Mouse (Mus musculus): ENCODE data around the gene Myo16. TPM values are rescaled to one million over a fixed set of nuclear protein-coding genes. Genes with fewer than 3 reads are reported as not detected.

The Myo16 gene
- polyA plus RNA-seq, 1 experiment from 2014 or later: 0.11 TPM

- no peak overlapping the region for H3K9ac ChIP-seq (ENCODE audit: low read depth, low read length)
- H3K4me1 ChIP-seq (ENCODE audit: control insufficient read depth, insufficient read depth, low read length): no peaks in the 10 kb centered on the region
- no peaks in the 10 kb centered on the region for H3K36me3 ChIP-seq (ENCODE audit: control insufficient read depth, insufficient read depth, low read length)
- H3K9me3 ChIP-seq (ENCODE audit: control insufficient read depth, low read length): no peaks in the 10 kb centered on the region
- H3K27ac ChIP-seq (ENCODE audit: low read length): no peak overlapping the region
- H3K4me2 ChIP-seq (ENCODE audit: low read depth, low read length): no peak overlapping the region
- 58% methylated on average over 3 of the region's 3 CpGs for WGBS
- no peak overlapping the region for H3K4me3 ChIP-seq (ENCODE audit: low read length)
- no peaks in the 10 kb centered on the region for H3K27me3 ChIP-seq (replicated peaks; ENCODE audit: control insufficient read depth, insufficient read depth, low read length)
- no peak for ATAC-seq
Measured at GRCm38 (mm10) chr8:10243344-10243743, 89.6 kb downstream of the Myo16 start.

DNA sequence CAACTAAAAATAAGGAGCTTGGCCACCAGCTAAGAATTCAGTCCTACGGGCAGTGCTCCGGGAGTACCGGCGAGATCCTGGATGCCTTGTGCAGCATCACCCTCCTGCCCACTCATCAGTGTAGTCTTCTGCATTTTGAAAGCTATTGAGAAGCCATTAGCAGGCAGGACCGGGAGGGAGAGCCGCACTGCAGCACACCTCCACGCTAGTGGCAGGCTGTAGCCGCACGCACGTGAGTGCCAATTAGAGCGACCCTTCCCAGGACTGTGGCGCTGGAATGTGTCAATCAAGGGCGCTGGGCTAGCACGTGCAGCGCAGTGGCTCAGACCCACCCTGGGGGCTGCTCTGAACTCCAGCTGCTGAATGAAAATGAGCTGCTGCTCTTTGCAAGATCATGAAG lies 95.4 kb downstream of the Myo16 start:
- Histone ChIP-seq H3K27ac (ENCODE audit: low read length) (no peak overlapping the region), H3K4me3 (ENCODE audit: low read length) (no peak overlapping the region), H3K9ac (ENCODE audit: low read depth, low read length) (no peak overlapping the region), H3K4me1 (ENCODE audit: control insufficient read depth, insufficient read depth, low read length) (no peaks in the 10 kb centered on the region), H3K36me3 (ENCODE audit: control insufficient read depth, insufficient read depth, low read length) (no peaks in the 10 kb centered on the region), H3K4me2 (ENCODE audit: low read depth, low read length) (no peak overlapping the region), H3K9me3 (ENCODE audit: control insufficient read depth, low read length) (no peaks in the 10 kb centered on the region), H3K27me3 (replicated peaks; ENCODE audit: control insufficient read depth, insufficient read depth, low read length) (no peaks in the 10 kb centered on the region)
- 7% methylated on average over 15 of the region's 15 CpGs for WGBS
- ATAC-seq: no peak

- Histone ChIP-seq H3K4me3 (ENCODE audit: low read length) (no peak overlapping the region), H3K36me3 (ENCODE audit: control insufficient read depth, insufficient read depth, low read length) (no peaks in the 10 kb centered on the region), H3K27ac (ENCODE audit: low read length) (no peak overlapping the region), H3K4me1 (ENCODE audit: control insufficient read depth, insufficient read depth, low read length) (no peaks in the 10 kb centered on the region), H3K4me2 (ENCODE audit: low read depth, low read length) (no peak overlapping the region), H3K9me3 (ENCODE audit: control insufficient read depth, low read length) (no peaks in the 10 kb centered on the region), H3K9ac (ENCODE audit: low read depth, low read length) (no peak overlapping the region), H3K27me3 (replicated peaks; ENCODE audit: control insufficient read depth, insufficient read depth, low read length) (no peaks in the 10 kb centered on the region)
- WGBS: 66% methylated on average over 2 of the region's 2 CpGs
- ATAC-seq: no peak
Measured at GRCm38 (mm10) chr8:10255741-10256140, 102.0 kb downstream of the Myo16 start.

- no peak overlapping the region for H3K4me2 ChIP-seq (ENCODE audit: low read depth, low read length)
- H3K27ac ChIP-seq (ENCODE audit: low read length): no peak overlapping the region
- H3K4me1 ChIP-seq (ENCODE audit: control insufficient read depth, insufficient read depth, low read length): no peaks in the 10 kb centered on the region
- no peak overlapping the region for H3K4me3 ChIP-seq (ENCODE audit: low read length)
- no peak overlapping the region for H3K9ac ChIP-seq (ENCODE audit: low read depth, low read length)
- peak; percentile 73 for ATAC-seq
- H3K27me3 ChIP-seq (replicated peaks; ENCODE audit: control insufficient read depth, insufficient read depth, low read length): no peaks in the 10 kb centered on the region
- no peaks in the 10 kb centered on the region for H3K36me3 ChIP-seq (ENCODE audit: control insufficient read depth, insufficient read depth, low read length)
- 72% methylated on average over 3 of the region's 3 CpGs for WGBS
- no peaks in the 10 kb centered on the region for H3K9me3 ChIP-seq (ENCODE audit: control insufficient read depth, low read length)
Measured at GRCm38 (mm10) chr8:10256563-10256962, 102.9 kb downstream of the Myo16 start.

DNA sequence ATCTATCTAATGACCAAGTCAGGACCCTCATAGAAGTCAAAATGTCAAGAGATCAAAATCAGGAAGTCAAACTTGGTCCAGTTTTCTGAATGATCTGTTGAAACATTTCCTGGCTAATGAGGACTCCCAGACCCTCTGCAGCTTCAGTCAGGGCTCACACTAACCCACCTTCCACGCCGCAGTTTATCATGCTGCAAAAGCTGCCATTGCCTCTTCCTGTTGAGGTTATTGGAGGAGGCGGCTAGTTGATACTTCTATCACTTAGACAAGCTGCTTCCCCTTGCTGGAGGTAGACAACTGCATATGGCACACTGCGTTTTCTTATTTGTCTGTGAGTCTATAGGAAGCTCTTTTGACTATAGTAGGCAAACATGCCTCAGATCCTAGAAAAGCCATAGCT lies 116.4 kb downstream of the Myo16 start:
- H3K36me3 ChIP-seq (ENCODE audit: control insufficient read depth, insufficient read depth, low read length): no peaks in the 10 kb centered on the region
- H3K9me3 ChIP-seq (ENCODE audit: control insufficient read depth, low read length): no peaks in the 10 kb centered on the region
- no peak overlapping the region for H3K27ac ChIP-seq (ENCODE audit: low read length)
- H3K9ac ChIP-seq (ENCODE audit: low read depth, low read length): no peak overlapping the region
- H3K4me2 ChIP-seq (ENCODE audit: low read depth, low read length): no peak overlapping the region
- no peaks in the 10 kb centered on the region for H3K27me3 ChIP-seq (replicated peaks; ENCODE audit: control insufficient read depth, insufficient read depth, low read length)
- no peak for ATAC-seq
- 85% methylated on average over 4 of the region's 4 CpGs for WGBS
- no peak overlapping the region for H3K4me3 ChIP-seq (ENCODE audit: low read length)
- no peaks in the 10 kb centered on the region for H3K4me1 ChIP-seq (ENCODE audit: control insufficient read depth, insufficient read depth, low read length)

- ATAC-seq: no peak
Measured at GRCm38 (mm10) chr8:10292600-10292999, 138.9 kb downstream of the Myo16 start.

DNA sequence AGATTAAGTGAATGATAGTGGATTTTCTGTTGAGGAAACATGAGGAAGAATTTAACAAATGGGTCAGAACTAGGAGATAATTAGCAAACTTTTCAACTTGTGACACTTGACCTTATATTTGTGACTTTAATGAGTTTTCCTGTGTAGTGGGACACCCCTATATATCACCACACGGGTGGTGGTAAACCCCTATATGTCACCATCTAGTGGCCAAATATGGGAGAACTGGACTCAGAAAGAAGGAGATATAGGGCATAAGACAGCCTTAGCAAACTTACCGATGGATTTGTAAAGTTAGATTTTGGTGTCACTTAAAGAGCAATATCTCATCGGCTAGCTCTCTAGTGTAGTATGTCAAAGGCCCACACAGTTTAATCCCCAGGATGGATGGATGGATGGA lies 147.1 kb downstream of the Myo16 start:
- H3K36me3 ChIP-seq (ENCODE audit: control insufficient read depth, insufficient read depth, low read length): no peaks in the 10 kb centered on the region
- ATAC-seq: no peak
- no peak overlapping the region for H3K27ac ChIP-seq (ENCODE audit: low read length)
- H3K4me2 ChIP-seq (ENCODE audit: low read depth, low read length): no peak overlapping the region
- no peaks in the 10 kb centered on the region for H3K9me3 ChIP-seq (ENCODE audit: control insufficient read depth, low read length)
- H3K4me3 ChIP-seq (ENCODE audit: low read length): no peak overlapping the region
- H3K27me3 ChIP-seq (replicated peaks; ENCODE audit: control insufficient read depth, insufficient read depth, low read length): no peaks in the 10 kb centered on the region
- no peaks in the 10 kb centered on the region for H3K4me1 ChIP-seq (ENCODE audit: control insufficient read depth, insufficient read depth, low read length)
- 48% methylated on average over 3 of the region's 3 CpGs for WGBS
- H3K9ac ChIP-seq (ENCODE audit: low read depth, low read length): no peak overlapping the region

More at GRCm38 (mm10) chr8:10292600-10292999, 138.9 kb downstream of the Myo16 start:
- no peak overlapping the region for H3K4me3 ChIP-seq (ENCODE audit: low read length)
- H3K27ac ChIP-seq (ENCODE audit: low read length): no peak overlapping the region
- 46% methylated on average over 4 of the region's 4 CpGs for WGBS
- H3K27me3 ChIP-seq (replicated peaks; ENCODE audit: control insufficient read depth, insufficient read depth, low read length): no peaks in the 10 kb centered on the region
- no peaks in the 10 kb centered on the region for H3K36me3 ChIP-seq (ENCODE audit: control insufficient read depth, insufficient read depth, low read length)
- no peak overlapping the region for H3K9ac ChIP-seq (ENCODE audit: low read depth, low read length)
- H3K9me3 ChIP-seq (ENCODE audit: control insufficient read depth, low read length): no peaks in the 10 kb centered on the region
- no peaks in the 10 kb centered on the region for H3K4me1 ChIP-seq (ENCODE audit: control insufficient read depth, insufficient read depth, low read length)
- H3K4me2 ChIP-seq (ENCODE audit: low read depth, low read length): no peak overlapping the region

- Histone ChIP-seq H3K27me3 (replicated peaks; ENCODE audit: control insufficient read depth, insufficient read depth, low read length) (no peaks in the 10 kb centered on the region), H3K9ac (ENCODE audit: low read depth, low read length) (no peak overlapping the region), H3K9me3 (ENCODE audit: control insufficient read depth, low read length) (no peaks in the 10 kb centered on the region), H3K4me1 (ENCODE audit: control insufficient read depth, insufficient read depth, low read length) (no peaks in the 10 kb centered on the region), H3K27ac (ENCODE audit: low read length) (no peak overlapping the region), H3K36me3 (ENCODE audit: control insufficient read depth, insufficient read depth, low read length) (no peaks in the 10 kb centered on the region), H3K4me2 (ENCODE audit: low read depth, low read length) (no peak overlapping the region), H3K4me3 (ENCODE audit: low read length) (no peak overlapping the region)
- WGBS: 73% methylated on average over 4 of the region's 4 CpGs
- ATAC-seq: no peak
Measured at GRCm38 (mm10) chr8:10303061-10303460, 149.3 kb downstream of the Myo16 start.

DNA sequence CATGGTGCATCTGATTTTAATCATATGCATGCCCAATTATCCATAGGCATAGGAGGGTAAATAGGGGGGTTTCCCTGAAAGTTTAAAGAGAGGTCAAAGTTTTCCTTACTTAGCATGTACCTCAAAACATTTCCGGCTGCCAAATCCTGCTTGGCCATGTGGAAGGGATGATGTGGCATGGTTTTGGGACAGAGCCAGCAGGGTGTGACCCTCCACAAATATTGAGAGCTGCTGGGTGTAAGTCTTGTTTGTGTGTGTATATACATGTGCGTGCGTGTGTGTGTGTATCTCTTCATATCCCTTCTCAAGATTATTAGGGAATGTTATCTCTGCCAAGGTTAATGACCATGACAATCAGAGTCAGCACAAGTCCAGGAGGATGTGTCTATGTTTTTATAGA lies 150.3 kb downstream of the Myo16 start:
- Histone ChIP-seq H3K4me3 (ENCODE audit: low read length) (no peak overlapping the region), H3K9me3 (ENCODE audit: control insufficient read depth, low read length) (no peaks in the 10 kb centered on the region), H3K4me2 (ENCODE audit: low read depth, low read length) (no peak overlapping the region), H3K27me3 (replicated peaks; ENCODE audit: control insufficient read depth, insufficient read depth, low read length) (no peaks in the 10 kb centered on the region), H3K36me3 (ENCODE audit: control insufficient read depth, insufficient read depth, low read length) (no peaks in the 10 kb centered on the region), H3K4me1 (ENCODE audit: control insufficient read depth, insufficient read depth, low read length) (no peaks in the 10 kb centered on the region), H3K9ac (ENCODE audit: low read depth, low read length) (no peak overlapping the region), H3K27ac (ENCODE audit: low read length) (no peak overlapping the region)
- no peak for ATAC-seq
- 75% methylated on average over 3 of the region's 3 CpGs for WGBS

- no peak for ATAC-seq
- no peaks in the 10 kb centered on the region for H3K9me3 ChIP-seq (ENCODE audit: control insufficient read depth, low read length)
- 62% methylated on average over 1 of the region's 1 CpGs for WGBS
- no peaks in the 10 kb centered on the region for H3K36me3 ChIP-seq (ENCODE audit: control insufficient read depth, insufficient read depth, low read length)
- no peak overlapping the region for H3K27ac ChIP-seq (ENCODE audit: low read length)
- H3K9ac ChIP-seq (ENCODE audit: low read depth, low read length): no peak overlapping the region
- H3K4me3 ChIP-seq (ENCODE audit: low read length): no peak overlapping the region
- no peaks in the 10 kb centered on the region for H3K27me3 ChIP-seq (replicated peaks; ENCODE audit: control insufficient read depth, insufficient read depth, low read length)
- no peak overlapping the region for H3K4me2 ChIP-seq (ENCODE audit: low read depth, low read length)
- no peaks in the 10 kb centered on the region for H3K4me1 ChIP-seq (ENCODE audit: control insufficient read depth, insufficient read depth, low read length)
Measured at GRCm38 (mm10) chr8:10304721-10305120, 151.0 kb downstream of the Myo16 start.

Measured in intestine, embryonic 16.5 days (tissue).